Mouse (Mus musculus) thymus, postnatal 36 days (tissue): ENCODE data around the gene Unc80.
A peak's percentile ranks its signal among the peaks of the same experiment; 100 is the strongest.

ENCODE experiments used
- DNase-seq, 2 experiments: peaks; one replicate each; pipeline ENCODE4 v3.0.0; 2022; ENCODE audit warnings: mixed read lengths in 2 of 2

Unc80 gene

GRCm38 (mm10) chr1:66467821-66468703, at the start of gene Unc80:
Unc80 (plus strand) TSS chr1:66468367.
- DNase-seq = peak in 1 of 2 experiments; percentile 5

GRCm38 (mm10) chr1:66426073-66426472, 42.1 kb upstream of the Unc80 start:
- no peak for DNase-seq

GRCm38 (mm10) chr1:66430962-66431361, 37.2 kb upstream of the Unc80 start:
- no peak for DNase-seq

GRCm38 (mm10) chr1:66431472-66431871, 36.7 kb upstream of the Unc80 start:
- DNase-seq = no peak

GRCm38 (mm10) chr1:66438069-66438468, 30.1 kb upstream of the Unc80 start:
- no peak for DNase-seq

- DNase-seq = no peak
These were observed 25.2 kb upstream of the Unc80 start for GRCm38 (mm10) chr1:66442922-66443321.

GRCm38 (mm10) chr1:66449471-66449870, 18.7 kb upstream of the Unc80 start:
- DNase-seq = no peak

GRCm38 (mm10) chr1:66456580-66456979, 11.6 kb upstream of the Unc80 start:
- DNase-seq = no peak

- DNase-seq = no peak
These were observed 10.4 kb upstream of the Unc80 start for GRCm38 (mm10) chr1:66457747-66458146.

- no peak for DNase-seq
These were observed 8.8 kb upstream of the Unc80 start for GRCm38 (mm10) chr1:66459394-66459793.

- DNase-seq = no peak
These were observed 7.3 kb upstream of the Unc80 start for GRCm38 (mm10) chr1:66460850-66461249.

- no peak for DNase-seq
These were observed 495 bp downstream of the Unc80 start for GRCm38 (mm10) chr1:66468704-66469020.

- DNase-seq = no peak
These were observed 14.6 kb downstream of the Unc80 start for GRCm38 (mm10) chr1:66482751-66483150.

- no peak for DNase-seq
These were observed 24.9 kb downstream of the Unc80 start for GRCm38 (mm10) chr1:66493064-66493463.

- no peak for DNase-seq
These were observed 27.3 kb downstream of the Unc80 start for GRCm38 (mm10) chr1:66495310-66496012.

- no peak for DNase-seq
These were observed 82.6 kb downstream of the Unc80 start for GRCm38 (mm10) chr1:66550812-66551211.

GRCm38 (mm10) chr1:66552396-66552966, 84.3 kb downstream of the Unc80 start:
- peak in 1 of 2 experiments; percentile 8 for DNase-seq

- DNase-seq = no peak
These were observed 93.6 kb downstream of the Unc80 start for GRCm38 (mm10) chr1:66561636-66562270.

- DNase-seq = no peak
These were observed 94.2 kb downstream of the Unc80 start for GRCm38 (mm10) chr1:66562332-66562731.

- no peak for DNase-seq
These were observed 101.6 kb downstream of the Unc80 start for GRCm38 (mm10) chr1:66569736-66570135.

- DNase-seq = no peak
These were observed 129.1 kb downstream of the Unc80 start for GRCm38 (mm10) chr1:66597163-66597788.

GRCm38 (mm10) chr1:66608304-66608703, 140.1 kb downstream of the Unc80 start:
- DNase-seq = no peak

- no peak for DNase-seq
These were observed 149.0 kb downstream of the Unc80 start for GRCm38 (mm10) chr1:66617188-66617587.
